Mouse (Mus musculus) neural tube, embryonic 15.5 days (tissue): ENCODE data around the gene Icmt. TPM values are rescaled to one million over a fixed set of nuclear protein-coding genes. Genes with fewer than 3 reads are reported as not detected.

ENCODE experiments used
- ATAC-seq: fragments of 200-750 bp; cut with Nextera tagmentation; 2 replicates; pipeline ENCODE4 v1.8.0; 2017; ENCODE audit warnings: mild to moderate bottlenecking, moderate TSS enrichment, moderate library complexity; ENCODE audit not compliant: low FRiP score
- H3K27ac ChIP-seq: fragments of 300-500 bp; sonication (generic); replicated peaks from 2 replicates; pipeline ENCODE4 v1.5.1; 2015; ENCODE audit warnings: mild to moderate bottlenecking, inconsistent platforms
- H3K27me3 ChIP-seq: fragments of 300-500 bp; sonication (generic); replicated peaks from 2 replicates; pipeline ENCODE4 v1.6.1; 2015; ENCODE audit warnings: inconsistent platforms
- H3K36me3 ChIP-seq: fragments of 300-500 bp; sonication (generic); 2 replicates; pipeline ENCODE4 v1.6.1; 2015; ENCODE audit warnings: inconsistent platforms
- H3K4me1 ChIP-seq: fragments of 300-500 bp; sonication (generic); 2 replicates; pipeline ENCODE4 v1.6.1; 2015; ENCODE audit warnings: inconsistent platforms
- H3K4me2 ChIP-seq: fragments of 300-500 bp; sonication (generic); 2 replicates; pipeline ENCODE4 v1.6.1; 2015; ENCODE audit warnings: inconsistent platforms, mild to moderate bottlenecking, moderate library complexity
- H3K4me3 ChIP-seq: fragments of 300-500 bp; sonication (generic); replicated peaks from 2 replicates; pipeline ENCODE4 v1.5.1; 2015; ENCODE audit warnings: mild to moderate bottlenecking, inconsistent platforms
- H3K9ac ChIP-seq: fragments of 300-500 bp; sonication (generic); replicated peaks from 2 replicates; pipeline ENCODE4 v1.6.1; 2015; ENCODE audit warnings: mild to moderate bottlenecking, inconsistent platforms
- H3K9me3 ChIP-seq: fragments of 300-500 bp; sonication (generic); replicated peaks from 2 replicates; pipeline ENCODE4 v1.6.1; 2016; ENCODE audit warnings: inconsistent platforms
- WGBS: fragments of 180-500 bp; shearing (Covaris S2); methylation state at CpG from one replicate; pipeline ENCODE4 v1.1.7; 2015; ENCODE audit warnings: mixed read lengths; 5-methylcytosine and 5-hydroxymethylcytosine counted together
- polyA plus RNA-seq: library from polyadenylated mRNA; unstranded; fragments of >200 nt; fragmentation: Nextera tagmentation; extraction: Ambion mirVana; gene quantifications from 2 replicates; pipeline ENCODE4 v1.2.1, GENCODE M21; 2015

Gene Icmt
- polyA plus RNA-seq, 1 experiment from 2014 or later = 21.1 TPM

- H3K27me3 ChIP-seq = peaks cover 17% of the 10 kb centered on the region
- H3K4me2 ChIP-seq = no peak overlapping the region
- WGBS = 30% methylated on average over 6 of the region's 6 CpGs
- H3K4me3 ChIP-seq = no peak overlapping the region
- H3K27ac ChIP-seq = no peak overlapping the region
- no peak for ATAC-seq
- H3K4me1 ChIP-seq = peaks cover 19% of the 10 kb centered on the region
- no peak overlapping the region for H3K9ac ChIP-seq
- H3K36me3 ChIP-seq = peaks cover 44% of the 10 kb centered on the region
- H3K9me3 ChIP-seq = no peaks in the 10 kb centered on the region
These were observed 9.0 kb downstream of the Icmt start for GRCm38 (mm10) chr4:152305991-152306390.

DNA sequence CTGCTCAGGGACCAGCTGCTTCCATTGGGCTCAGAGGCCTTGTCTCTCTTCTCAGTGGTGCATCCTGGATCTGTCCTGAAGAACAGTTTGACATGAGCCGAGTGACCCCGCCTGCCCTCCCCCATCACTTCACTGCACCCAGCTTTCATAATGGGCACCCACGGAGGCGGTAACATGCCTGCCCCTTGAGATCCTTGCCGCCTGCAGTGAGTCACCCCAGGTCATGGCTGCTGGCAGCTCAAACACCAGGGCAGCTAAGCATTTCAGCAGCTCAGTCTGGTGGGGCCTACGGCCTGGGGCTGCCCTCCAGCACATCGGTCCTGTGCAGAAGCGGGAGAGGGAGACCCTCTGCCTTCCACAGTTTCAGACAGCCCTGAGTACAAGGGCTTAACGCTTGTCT, 10.5 kb downstream of the Icmt start:
- H3K27me3 ChIP-seq = peaks cover 32% of the 10 kb centered on the region
- no peak overlapping the region for H3K4me3 ChIP-seq
- no peak overlapping the region for H3K4me2 ChIP-seq
- H3K9ac ChIP-seq = no peak overlapping the region
- WGBS = 80% methylated on average over 9 of the region's 9 CpGs
- no peak for ATAC-seq
- H3K36me3 ChIP-seq = peaks cover 31% of the 10 kb centered on the region
- H3K9me3 ChIP-seq = no peaks in the 10 kb centered on the region
- H3K4me1 ChIP-seq = peaks cover 26% of the 10 kb centered on the region
- no peak overlapping the region for H3K27ac ChIP-seq

- H3K4me3 ChIP-seq = peak overlapping the region; percentile 39
- no peak overlapping the region for H3K9ac ChIP-seq
- H3K27ac ChIP-seq = no peak overlapping the region
- H3K9me3 ChIP-seq = no peaks in the 10 kb centered on the region
- no peak for ATAC-seq
- peaks cover 37% of the 10 kb centered on the region for H3K4me1 ChIP-seq
- WGBS = 3% methylated on average over 14 of the region's 14 CpGs
- peaks cover 79% of the 10 kb centered on the region for H3K27me3 ChIP-seq
- peaks cover 6% of the 10 kb centered on the region; the same call in 1 of the 2 replicates for H3K36me3 ChIP-seq
- H3K4me2 ChIP-seq = peak overlapping the region; percentile 64
These were observed 15.2 kb downstream of the Icmt start for GRCm38 (mm10) chr4:152312186-152312585.

DNA sequence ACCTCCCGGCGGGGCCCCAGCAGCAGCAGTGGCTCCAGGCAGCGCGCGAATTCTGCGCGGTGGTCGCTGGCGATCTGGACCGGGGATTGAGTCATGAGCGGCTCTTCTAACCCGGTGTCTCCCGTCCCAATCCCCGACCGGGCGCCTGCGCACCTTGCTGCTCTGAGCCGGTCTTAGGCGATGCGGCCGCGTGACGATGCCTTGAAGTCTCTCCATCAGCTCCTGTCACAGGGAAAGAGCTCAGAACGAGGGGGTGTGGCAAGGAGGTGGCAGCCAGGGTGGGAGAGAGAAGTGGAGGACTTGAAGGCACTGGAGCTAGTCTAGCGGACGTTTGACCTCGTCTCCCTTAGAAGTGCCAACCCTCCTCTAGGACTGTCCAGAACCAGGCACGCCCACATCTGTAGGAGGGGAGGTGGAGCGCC, 16.2 kb downstream of the Icmt start:
- Histone ChIP-seq H3K9me3 (no peaks in the 10 kb centered on the region), H3K9ac (peak overlapping the region; percentile 44), H3K4me3 (peak overlapping the region; percentile 39), H3K27me3 (peaks cover 89% of the 10 kb centered on the region), H3K4me2 (peak overlapping the region; percentile 64), H3K4me1 (peaks cover 37% of the 10 kb centered on the region), H3K27ac (0 out of 2 replicates have a peak overlapping the region, but pooled peaks have one; percentile 33), H3K36me3 (no peaks in the 10 kb centered on the region)
- peak; percentile 55 for ATAC-seq
- under 1% methylated on average over 29 of the region's 29 CpGs for WGBS

- Histone ChIP-seq H3K9me3 (no peaks in the 10 kb centered on the region), H3K27me3 (peaks cover 92% of the 10 kb centered on the region), H3K36me3 (no peaks in the 10 kb centered on the region), H3K4me3 (peak overlapping the region; percentile 39), H3K27ac (no peak overlapping the region), H3K4me2 (peak overlapping the region; percentile 64), H3K4me1 (peaks cover 44% of the 10 kb centered on the region), H3K9ac (no peak overlapping the region)
- ATAC-seq = peak; percentile 44
These were observed 16.9 kb downstream of the Icmt start for GRCm38 (mm10) chr4:152313934-152314333.

- Histone ChIP-seq H3K4me3 (peak overlapping the region; percentile 38), H3K4me2 (peak overlapping the region; percentile 63), H3K9ac (peak overlapping the region; percentile 23; the same call in 1 of the 2 replicates), H3K36me3 (no peaks in the 10 kb centered on the region), H3K27me3 (peaks cover 79% of the 10 kb centered on the region), H3K27ac (no peak overlapping the region), H3K9me3 (no peaks in the 10 kb centered on the region), H3K4me1 (peaks cover 44% of the 10 kb centered on the region)
- WGBS = 1% methylated on average over 43 of the region's 43 CpGs
- ATAC-seq = no peak
These were observed 18.6 kb downstream of the Icmt start for GRCm38 (mm10) chr4:152315498-152316213.

DNA sequence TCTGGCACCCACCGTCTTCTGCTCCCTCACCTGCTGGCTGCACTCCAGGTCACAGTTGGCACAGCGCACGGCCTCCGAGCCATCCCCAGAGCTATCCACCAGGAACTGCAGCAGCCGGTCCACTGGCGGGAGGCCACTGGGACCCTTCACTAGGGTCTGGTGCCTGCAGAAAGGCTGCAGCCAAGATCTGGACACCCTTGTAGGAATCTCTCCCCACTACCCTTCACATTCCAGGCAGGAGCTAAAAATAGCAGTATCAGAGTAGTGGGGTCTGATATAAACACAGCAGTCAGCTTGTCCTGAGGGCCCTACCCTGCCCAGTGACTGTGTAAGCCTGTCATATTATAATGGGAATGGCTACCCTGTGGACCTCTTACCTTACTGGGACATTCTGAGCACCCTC, 20.6 kb downstream of the Icmt start:
- no peak overlapping the region for H3K4me2 ChIP-seq
- H3K36me3 ChIP-seq = no peaks in the 10 kb centered on the region
- H3K27me3 ChIP-seq = peaks cover 59% of the 10 kb centered on the region
- H3K9me3 ChIP-seq = no peaks in the 10 kb centered on the region
- no peak overlapping the region for H3K27ac ChIP-seq
- no peak overlapping the region for H3K4me3 ChIP-seq
- peaks cover 36% of the 10 kb centered on the region for H3K4me1 ChIP-seq
- ATAC-seq = no peak
- 74% methylated on average over 6 of the region's 6 CpGs for WGBS
- no peak overlapping the region for H3K9ac ChIP-seq

DNA sequence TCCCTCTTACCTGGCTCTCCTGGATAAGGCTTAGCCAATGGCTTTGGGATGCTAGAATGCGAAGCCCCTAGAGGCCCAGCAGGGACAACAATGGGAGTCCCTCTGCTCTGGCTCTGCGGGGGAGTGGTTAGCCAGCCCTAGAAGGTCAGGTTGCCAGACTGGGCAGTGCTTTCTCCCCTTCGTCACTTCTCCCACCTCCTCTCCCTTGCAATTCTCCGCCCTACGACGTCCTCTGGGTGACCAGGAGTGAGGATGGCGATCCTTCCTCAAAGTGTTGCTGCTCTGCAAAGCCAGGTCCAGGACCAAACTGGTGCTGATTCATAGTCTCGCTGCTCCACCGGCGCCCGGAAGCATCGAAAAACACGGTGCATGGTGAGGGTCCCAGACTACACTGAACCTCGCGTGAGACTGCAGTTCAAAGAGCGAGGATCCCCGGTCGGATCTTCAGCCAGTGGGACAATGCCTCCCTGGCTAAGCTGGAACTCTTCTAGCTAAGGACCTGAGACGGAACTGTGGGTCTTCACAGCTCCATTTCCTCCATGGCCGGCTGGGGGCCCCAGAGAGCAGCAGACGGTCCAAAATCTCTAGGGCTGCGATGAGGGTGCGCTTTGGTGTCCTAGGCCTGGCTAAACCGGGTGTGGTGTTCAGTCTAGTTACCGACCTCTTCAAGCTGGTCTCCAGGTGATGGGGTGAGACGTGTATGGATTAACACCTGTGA, 21.6 kb downstream of the Icmt start, which contains the start of gene Rnf207:
TSS of gene Rnf207 (minus strand) at position 477 of the 718 bp plus-strand sequence.
- no peaks in the 10 kb centered on the region for H3K9me3 ChIP-seq
- peak within 1 kb of the TSS; percentile 17; the same call in 1 of the 2 replicates for H3K4me3 ChIP-seq
- H3K4me2 ChIP-seq = peak within 1 kb of the TSS; percentile 39
- H3K27me3 ChIP-seq = peaks cover 48% of the 10 kb centered on the region
- no peak for ATAC-seq
- H3K4me1 ChIP-seq = peaks cover 25% of the 10 kb centered on the region
- H3K9ac ChIP-seq = no peak within 1 kb of the TSS
- 6% methylated on average over 26 of the region's 26 CpGs for WGBS
- no peaks in the 10 kb centered on the region for H3K36me3 ChIP-seq
- H3K27ac ChIP-seq = no peak within 1 kb of the TSS

DNA sequence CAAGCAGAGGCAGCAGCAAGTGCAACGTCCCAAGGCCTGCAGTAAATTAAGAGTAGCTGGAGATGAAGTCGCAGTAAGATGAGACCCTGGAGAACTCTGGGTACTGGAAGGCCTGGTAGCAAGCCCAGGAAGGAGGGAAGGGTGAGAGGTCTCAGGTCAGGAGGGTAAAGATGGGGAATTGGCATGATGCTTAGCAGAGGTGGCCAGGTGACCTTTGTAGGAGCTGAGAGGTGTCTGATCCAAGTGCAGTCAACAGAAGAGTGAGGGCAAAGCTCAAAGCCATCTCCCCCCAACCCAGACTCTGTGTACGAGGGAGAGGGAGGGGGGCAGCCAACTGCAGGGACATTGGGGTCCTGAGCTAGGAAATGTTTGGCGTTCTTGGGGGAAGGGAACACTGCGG, 24.4 kb downstream of the Icmt start:
- no peak overlapping the region for H3K9ac ChIP-seq

GRCm38 (mm10) chr4:152324641-152325562, 27.9 kb downstream of the Icmt start:
- H3K27ac ChIP-seq = no peak overlapping the region
- no peaks in the 10 kb centered on the region for H3K9me3 ChIP-seq
- H3K4me3 ChIP-seq = peak overlapping the region; percentile 100
- ATAC-seq = peak; percentile 34
- H3K4me1 ChIP-seq = peaks cover 20% of the 10 kb centered on the region
- no peaks in the 10 kb centered on the region for H3K27me3 ChIP-seq
- no peak overlapping the region for H3K9ac ChIP-seq
- peak overlapping the region; percentile 79 for H3K4me2 ChIP-seq
- H3K36me3 ChIP-seq = peaks cover 14% of the 10 kb centered on the region
- 52% methylated on average over 16 of the region's 16 CpGs for WGBS

More for the DNA sequence above, 24.4 kb downstream of the Icmt start:
- no peak for ATAC-seq
- no peak overlapping the region for H3K4me2 ChIP-seq
- WGBS = 57% methylated on average over 5 of the region's 5 CpGs
- peaks cover 20% of the 10 kb centered on the region for H3K27me3 ChIP-seq
- no peaks in the 10 kb centered on the region for H3K9me3 ChIP-seq
- H3K27ac ChIP-seq = no peak overlapping the region
- H3K36me3 ChIP-seq = no peaks in the 10 kb centered on the region
- peaks cover 9% of the 10 kb centered on the region for H3K4me1 ChIP-seq
- no peak overlapping the region for H3K4me3 ChIP-seq
